Mouse (Mus musculus): ENCODE data around the gene Spdye4b.
"Not testable (repeated sequence)": the region's sequence is repeated elsewhere in the genome, so short reads cannot be mapped to it uniquely, and the experiment has no call there.

The Spdye4b gene

GRCm38 (mm10) chr5:143180255-143181076 lies at the start of gene Spdye4b, which contains the start of gene Rbak:
Spdye4b (plus strand) TSS chr5:143181017.
Rbak (minus strand) TSS chr5:143180775.
- ATAC-seq (ENCODE audit: low TSS enrichment) = peak; percentile 100

GRCm38 (mm10) chr5:143132935-143133514 lies 47.8 kb upstream of the Spdye4b start:
- no peak for ATAC-seq (ENCODE audit: low TSS enrichment)

DNA sequence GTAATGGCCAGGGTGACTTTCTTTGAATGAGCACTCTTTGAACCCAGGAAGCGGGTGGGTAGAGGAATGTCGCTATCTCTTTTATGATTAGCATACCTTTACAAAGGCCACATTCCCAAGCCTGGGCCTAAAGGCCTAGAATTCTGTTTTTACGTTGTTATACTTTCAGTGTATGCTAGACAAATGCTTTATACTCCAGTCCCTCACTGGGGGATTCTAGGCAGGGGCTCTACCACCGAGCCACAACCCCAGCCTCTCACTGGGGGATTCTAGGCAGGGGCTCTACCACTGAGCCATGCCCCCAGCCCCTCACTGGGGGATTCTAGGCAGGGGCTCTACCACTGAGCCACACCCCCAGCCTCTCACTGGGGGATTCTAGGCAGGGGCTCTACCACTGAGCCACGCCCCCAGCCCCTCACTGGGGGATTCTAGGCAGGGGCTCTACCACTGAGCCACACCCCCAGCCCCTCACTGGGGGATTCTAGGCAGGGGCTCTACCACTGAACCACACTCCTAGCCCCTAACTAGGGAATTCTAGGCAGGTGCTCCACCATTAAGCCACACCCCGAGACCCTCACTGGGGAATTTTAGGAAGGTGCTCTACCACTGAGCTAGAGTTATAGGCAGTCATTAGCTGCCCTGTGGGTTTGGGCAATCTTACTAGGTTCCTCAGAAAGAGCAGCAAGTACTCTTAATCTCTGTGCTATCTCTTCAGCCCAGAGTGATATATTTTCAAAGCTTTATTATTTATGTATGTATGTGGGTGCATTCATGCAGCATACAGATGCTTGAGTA lies 46.4 kb upstream of the Spdye4b start:
- not testable (repeated sequence) for ATAC-seq (ENCODE audit: low TSS enrichment)

- no peak for ATAC-seq (ENCODE audit: low TSS enrichment)
These were observed 45.8 kb upstream of the Spdye4b start for GRCm38 (mm10) chr5:143135042-143135441.

- ATAC-seq (ENCODE audit: low TSS enrichment) = no peak
These were observed 43.2 kb upstream of the Spdye4b start for GRCm38 (mm10) chr5:143137580-143137979.

DNA sequence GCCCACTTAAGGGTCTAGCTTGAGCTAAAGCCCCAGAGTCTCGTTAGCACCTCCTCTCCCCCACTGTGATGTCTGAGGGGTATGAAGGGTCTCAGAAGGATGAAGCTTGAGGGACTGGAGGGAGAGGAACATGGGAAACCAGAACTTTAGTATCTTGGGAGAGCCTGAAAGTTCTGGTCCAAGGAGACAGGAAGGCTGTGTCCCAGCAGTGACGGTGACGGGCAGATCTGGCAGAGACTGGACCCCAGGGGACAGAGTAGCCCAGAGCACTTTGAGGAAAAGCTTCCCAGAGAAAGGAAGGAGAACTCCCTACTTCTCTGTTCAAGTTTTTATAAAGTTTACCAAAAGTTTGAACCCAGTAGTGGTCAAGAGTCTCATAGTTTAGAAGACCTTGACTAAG lies 33.3 kb upstream of the Spdye4b start, which contains the start of gene Olfr718-ps1:
Gene Olfr718-ps1, minus strand, starts transcription at position 101 of the 400 bp plus-strand sequence.
- no peak for ATAC-seq (ENCODE audit: low TSS enrichment)

- ATAC-seq (ENCODE audit: low TSS enrichment) = no peak
These were observed 32.2 kb upstream of the Spdye4b start for GRCm38 (mm10) chr5:143148661-143149060.

DNA sequence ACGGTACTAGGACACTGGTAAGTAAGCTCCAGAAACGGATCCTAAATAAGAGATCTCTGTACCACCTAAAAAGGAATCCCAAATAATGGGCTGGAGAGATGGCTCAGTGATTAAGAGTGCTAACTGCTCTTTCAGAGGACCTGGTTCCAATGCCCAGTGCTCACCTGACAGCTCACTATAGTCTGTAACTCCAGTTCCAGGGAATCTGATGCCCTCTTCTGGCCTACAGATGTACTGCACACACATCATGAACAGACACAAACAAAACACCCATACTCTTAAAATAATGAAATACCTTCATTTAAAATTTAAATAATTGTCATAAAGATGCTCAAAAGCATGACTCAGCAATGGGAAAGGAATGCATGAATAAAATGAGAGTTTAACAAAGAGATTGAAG lies 31.3 kb upstream of the Spdye4b start:
- ATAC-seq (ENCODE audit: low TSS enrichment) = no peak

- no peak for ATAC-seq (ENCODE audit: low TSS enrichment)
These were observed 30.8 kb upstream of the Spdye4b start for GRCm38 (mm10) chr5:143150044-143150443.

- ATAC-seq (ENCODE audit: low TSS enrichment) = no peak
These were observed 27.1 kb upstream of the Spdye4b start for GRCm38 (mm10) chr5:143153756-143154155.

DNA sequence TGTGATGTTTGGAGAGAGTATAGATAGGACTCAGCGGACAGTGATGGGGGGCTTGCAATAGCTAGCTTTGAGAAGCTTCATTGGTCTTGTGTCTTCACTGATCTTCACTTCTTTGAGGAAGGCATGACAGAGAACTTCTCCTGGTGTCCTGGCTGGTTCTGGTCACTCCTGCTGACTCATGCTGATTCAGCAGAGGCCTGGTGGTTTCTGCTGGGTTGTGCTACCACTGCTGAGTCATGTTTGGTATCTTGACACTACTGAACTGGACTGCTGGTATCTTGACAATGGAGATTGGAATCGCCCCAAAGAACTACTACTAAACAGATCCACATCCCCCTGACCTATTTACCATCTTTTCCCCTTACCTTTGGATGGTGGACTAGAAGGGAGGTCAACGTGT lies 25.3 kb upstream of the Spdye4b start:
- no peak for ATAC-seq (ENCODE audit: low TSS enrichment)

DNA sequence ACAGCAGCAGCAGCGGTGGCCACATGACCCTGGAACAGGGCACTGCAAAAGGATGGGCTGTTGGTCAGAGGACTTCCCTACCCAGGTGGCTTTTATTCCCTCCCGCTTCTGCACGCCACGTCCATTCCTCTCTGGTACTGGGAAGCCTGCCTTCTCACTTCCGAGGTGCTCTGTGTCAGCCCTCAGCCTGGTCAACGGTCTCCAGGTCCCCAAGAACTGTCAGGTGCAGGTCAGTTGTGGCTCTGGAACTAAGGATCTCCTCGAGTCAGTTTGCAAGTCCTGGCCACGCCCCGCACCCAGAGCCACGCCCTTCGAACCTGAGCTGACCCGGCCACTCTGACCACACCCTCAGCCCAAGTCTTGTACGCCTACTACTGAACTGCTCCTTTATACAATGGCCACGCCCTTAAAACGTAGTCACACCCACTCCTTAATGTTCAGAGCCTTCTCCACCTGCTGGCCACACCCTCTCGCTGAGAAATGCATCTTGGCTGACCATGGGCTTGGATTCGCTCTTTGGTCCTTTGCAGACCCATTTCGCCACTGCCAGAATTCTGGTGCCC lies 15.2 kb upstream of the Spdye4b start:
- ATAC-seq (ENCODE audit: low TSS enrichment) = no peak

- no peak for ATAC-seq (ENCODE audit: low TSS enrichment)
These were observed 4.8 kb upstream of the Spdye4b start for GRCm38 (mm10) chr5:143175970-143176369.

- no peak for ATAC-seq (ENCODE audit: low TSS enrichment)
These were observed 3.1 kb upstream of the Spdye4b start for GRCm38 (mm10) chr5:143177541-143178200.

- no peak for ATAC-seq (ENCODE audit: low TSS enrichment)
These were observed 1.6 kb upstream of the Spdye4b start for GRCm38 (mm10) chr5:143179179-143179578.

DNA sequence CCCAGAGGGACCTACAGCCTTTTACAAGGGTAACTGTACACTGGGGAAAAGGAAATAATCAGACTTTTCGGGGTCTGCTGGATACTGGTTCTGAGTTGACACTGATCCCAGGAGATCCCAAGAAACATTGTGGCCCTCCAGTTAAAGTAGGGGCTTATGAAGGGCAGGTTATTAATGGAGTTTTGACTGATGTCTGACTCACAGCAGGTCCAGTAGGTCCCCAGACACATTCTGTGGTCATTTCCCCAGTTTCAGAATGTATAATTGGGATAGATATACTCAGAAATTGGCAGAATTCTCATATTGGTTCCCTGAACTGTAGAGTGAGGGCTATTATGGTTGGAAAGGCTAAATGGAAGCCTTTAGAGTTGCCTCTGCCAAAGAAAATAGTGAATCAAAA lies 7.2 kb downstream of the Spdye4b start:
- ATAC-seq (ENCODE audit: low TSS enrichment) = not testable (repeated sequence)

- ATAC-seq (ENCODE audit: low TSS enrichment) = no peak
These were observed 12.0 kb downstream of the Spdye4b start for GRCm38 (mm10) chr5:143192806-143193205.

GRCm38 (mm10) chr5:143194747-143195146 lies 13.9 kb downstream of the Spdye4b start:
- not testable (repeated sequence) for ATAC-seq (ENCODE audit: low TSS enrichment)

DNA sequence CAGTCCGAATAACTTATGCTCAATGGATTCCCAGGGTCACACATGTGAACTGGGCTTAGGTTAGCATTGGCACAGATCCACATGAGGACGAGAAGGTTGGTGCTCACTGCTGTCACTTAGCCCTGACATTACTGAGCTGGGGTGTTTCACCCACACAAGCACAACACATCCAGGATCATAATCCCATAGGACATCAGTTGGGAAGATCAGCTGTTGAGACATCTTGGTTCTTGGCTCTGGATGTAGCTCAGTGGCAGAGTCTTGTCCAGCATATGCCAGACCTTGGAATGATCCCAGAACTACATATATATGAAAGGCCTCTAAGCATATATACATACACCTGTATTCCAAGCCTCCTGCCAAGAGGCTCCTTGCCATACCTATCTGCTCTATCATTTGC lies 14.3 kb downstream of the Spdye4b start:
- ATAC-seq (ENCODE audit: low TSS enrichment) = no peak

DNA sequence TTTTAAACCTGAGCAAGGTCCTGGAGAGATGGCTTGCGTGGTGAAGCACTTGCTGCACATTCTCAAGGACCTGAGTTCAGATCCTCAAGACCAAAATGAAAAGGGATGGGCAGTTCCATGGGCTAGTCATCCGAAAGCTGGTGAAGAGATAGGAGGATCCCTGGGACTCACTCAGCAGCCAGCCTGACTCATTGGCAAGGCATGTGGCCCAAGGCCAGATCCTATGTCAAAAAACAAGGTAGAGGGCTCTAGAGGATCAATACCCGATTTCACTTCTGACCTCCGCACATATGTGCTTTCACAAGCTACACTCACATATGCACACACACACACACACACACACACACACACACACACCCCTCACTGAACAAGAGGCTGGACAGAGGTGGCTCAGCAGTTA lies 15.7 kb downstream of the Spdye4b start:
- ATAC-seq (ENCODE audit: low TSS enrichment) = no peak

GRCm38 (mm10) chr5:143205015-143205414 lies 24.2 kb downstream of the Spdye4b start:
- no peak for ATAC-seq (ENCODE audit: low TSS enrichment)
